Mouse (Mus musculus) adrenal gland, adult (tissue): ENCODE measurements around the gene Spout1.
A peak's percentile ranks its signal among the peaks of the same experiment; 100 is the strongest.
"Not testable (repeated sequence)": the region's sequence is repeated elsewhere in the genome, so short reads cannot be mapped to it uniquely, and the experiment has no call there.

ENCODE experiments used
- DNase-seq, 2 experiments: peaks; one replicate each; pipeline ENCODE4 v3.0.0; 2022 to 2023; ENCODE audit warnings: low spot score in 1 of 2; ENCODE audit not compliant: inconsistent age in 2 of 2

Gene Spout1

GRCm38 (mm10) chr2:30182424-30182823, 4.2 kb upstream of the Spout1 start:
- DNase-seq: no peak

GRCm38 (mm10) chr2:30178711-30179110, 452 bp upstream of the Spout1 start:
- DNase-seq: not testable (repeated sequence)

- DNase-seq: no peak
Observed at GRCm38 (mm10) chr2:30176561-30176960, 1.7 kb downstream of the Spout1 start.

GRCm38 (mm10) chr2:30175897-30176296, 2.4 kb downstream of the Spout1 start:
- DNase-seq: peak in 1 of 2 experiments; percentile 45

- DNase-seq: peak in 1 of 2 experiments; percentile 57
Observed at GRCm38 (mm10) chr2:30173541-30174240, 4.6 kb downstream of the Spout1 start.

GRCm38 (mm10) chr2:30171997-30172382, 6.3 kb downstream of the Spout1 start:
- no peak for DNase-seq

GRCm38 (mm10) chr2:30171371-30171996, 6.8 kb downstream of the Spout1 start, which contains the start of gene Endog:
Endog (plus strand) TSS chr2:30171493.
- peak; percentile 94 to 98 for DNase-seq

GRCm38 (mm10) chr2:30166677-30167076, 11.6 kb downstream of the Spout1 start:
- DNase-seq: no peak

- DNase-seq: no peak
Observed at GRCm38 (mm10) chr2:30164340-30164932, 13.8 kb downstream of the Spout1 start.

- DNase-seq: peak in 1 of 2 experiments; percentile 70
Observed at GRCm38 (mm10) chr2:30161809-30162208, 16.4 kb downstream of the Spout1 start.

- DNase-seq: not testable (repeated sequence)
Observed at GRCm38 (mm10) chr2:30159871-30160270, 18.4 kb downstream of the Spout1 start.

- peak in 1 of 2 experiments; percentile 54 for DNase-seq
Observed at GRCm38 (mm10) chr2:30152616-30153015, 25.6 kb downstream of the Spout1 start.

- DNase-seq: peak in 1 of 2 experiments; percentile 45
Observed at GRCm38 (mm10) chr2:30151840-30152239, 26.4 kb downstream of the Spout1 start.

- peak; percentile 87 to 94 for DNase-seq
Observed at GRCm38 (mm10) chr2:30147466-30147865, 30.8 kb downstream of the Spout1 start.

GRCm38 (mm10) chr2:30144436-30144835, 33.8 kb downstream of the Spout1 start:
- DNase-seq: no peak

GRCm38 (mm10) chr2:30140021-30140420, 38.2 kb downstream of the Spout1 start:
- DNase-seq: not testable (repeated sequence)

- no peak for DNase-seq
Observed at GRCm38 (mm10) chr2:30136458-30136857, 41.8 kb downstream of the Spout1 start.

- peak in 1 of 2 experiments; percentile 52 for DNase-seq
Observed at GRCm38 (mm10) chr2:30134928-30135620, 43.2 kb downstream of the Spout1 start.

GRCm38 (mm10) chr2:30134378-30134711, 43.9 kb downstream of the Spout1 start:
- DNase-seq: peak in 1 of 2 experiments; percentile 31

- DNase-seq: peak; percentile 98 to 100
Observed at GRCm38 (mm10) chr2:30133613-30134377, 44.5 kb downstream of the Spout1 start, which contains the start of gene Tbc1d13. Tbc1d13 (plus strand) TSS chr2:30133746.
